Mouse (Mus musculus) midbrain, postnatal 0 days (tissue): Measurements from ENCODE around the gene Fras1. TPM values are rescaled to one million over a fixed set of nuclear protein-coding genes. Genes with fewer than 3 reads are reported as not detected.

Experiments used
- ATAC-seq: fragments of 200-750 bp; cut with Nextera tagmentation; 2 replicates; pipeline ENCODE4 v1.8.0; 2017; ENCODE audit warnings: moderate number of reproducible peaks, mild to moderate bottlenecking, moderate TSS enrichment, moderate library complexity; ENCODE audit not compliant: low FRiP score
- DNase-seq: peaks from one replicate; pipeline ENCODE4 v3.0.0-alpha.2; 2015; ENCODE audit warnings: low spot score
- H3K27ac ChIP-seq: fragments of 300-500 bp; sonication (generic); 2 replicates; pipeline ENCODE4 v1.5.1; 2014; ENCODE audit warnings: low read depth, mild to moderate bottlenecking, low read length, mixed read lengths
- H3K27me3 ChIP-seq: fragments of 300-500 bp; sonication (generic); 2 replicates; pipeline ENCODE4 v1.6.1; 2014; ENCODE audit warnings: low read length, control low read depth, mixed read lengths; ENCODE audit not compliant: insufficient read depth
- H3K36me3 ChIP-seq: fragments of 300-500 bp; sonication (generic); 2 replicates; pipeline ENCODE4 v1.6.1; 2014; ENCODE audit warnings: low read length, control low read depth, mixed read lengths; ENCODE audit not compliant: insufficient read depth
- H3K4me1 ChIP-seq: fragments of 300-500 bp; sonication (generic); 2 replicates; pipeline ENCODE4 v1.6.1; 2014; ENCODE audit warnings: mild to moderate bottlenecking, control low read depth, antibody characterized with exemption, low read length, mixed read lengths; ENCODE audit not compliant: insufficient read depth
- H3K4me2 ChIP-seq: fragments of 300-500 bp; sonication (generic); 2 replicates; pipeline ENCODE4 v1.6.1; 2014; ENCODE audit warnings: low read depth, mild to moderate bottlenecking, low read length, mixed read lengths; ENCODE audit not compliant: poor library complexity, severe bottlenecking
- H3K4me3 ChIP-seq: fragments of 300-500 bp; sonication (generic); 2 replicates; pipeline ENCODE4 v1.5.1; 2014; ENCODE audit warnings: low read depth, mild to moderate bottlenecking, low read length, moderate library complexity
- H3K9ac ChIP-seq: fragments of 300-500 bp; sonication (generic); replicated peaks from 2 replicates; pipeline ENCODE4 v1.6.1; 2014; ENCODE audit warnings: mild to moderate bottlenecking, low read length, moderate library complexity, mixed read lengths; ENCODE audit not compliant: poor library complexity, severe bottlenecking
- H3K9me3 ChIP-seq: fragments of 300-500 bp; sonication (generic); 2 replicates; pipeline ENCODE4 v1.6.1; 2016; ENCODE audit warnings: low read length, control low read depth
- CTCF ChIP-seq: IDR thresholded peaks from 2 replicates; pipeline ENCODE4 v1.5.1; 2016; ENCODE audit warnings: antibody characterized with exemption, mild to moderate bottlenecking
- WGBS: fragments of 180-500 bp; shearing (Covaris S2); extraction: QIAGEN DNeasy Blood & Tissue Kit; methylation state at CpG from one replicate; pipeline ENCODE4 v1.1.7; 2014; 5-methylcytosine and 5-hydroxymethylcytosine counted together
- polyA plus RNA-seq: library from polyadenylated mRNA; unstranded; fragments of >200 nt; fragmentation: Nextera tagmentation; extraction: Ambion mirVana; gene quantifications from 2 replicates; pipeline ENCODE4 v1.2.1, GENCODE M21; 2015
- total RNA-seq: library from RNA; depleted of rRNA; stranded (reverse); fragments of >200 nt; gene quantifications from 2 replicates; pipeline ENCODE4 v1.2.3, GENCODE M21; 2014

The Fras1 gene
- total and polyA plus RNA-seq, 2 experiments from 2014 or later, result 2.3 to 7.3 TPM

GRCm38 (mm10) chr5:96641297-96641696 is 267.5 kb downstream of the Fras1 start:
- Histone ChIP-seq H3K9ac (no peak overlapping the region), H3K4me3 (no peak overlapping the region), H3K36me3 (no peaks in the 10 kb centered on the region), H3K27me3 (no peaks in the 10 kb centered on the region), H3K4me1 (no peaks in the 10 kb centered on the region), H3K27ac (no peak overlapping the region), H3K4me2 (no peak overlapping the region), H3K9me3 (no peaks in the 10 kb centered on the region)
- DNase-seq (no peak), ATAC-seq (no peak)
- 89% methylated on average over 2 of the region's 2 CpGs for WGBS
- TF ChIP-seq CTCF, result no peak

GRCm38 (mm10) chr5:96675676-96676075 is 301.9 kb downstream of the Fras1 start:
- TF ChIP-seq CTCF, result no peak
- Histone ChIP-seq H3K4me3 (no peak overlapping the region), H3K9ac (no peak overlapping the region), H3K9me3 (no peaks in the 10 kb centered on the region), H3K4me1 (no peaks in the 10 kb centered on the region), H3K36me3 (no peaks in the 10 kb centered on the region), H3K27ac (no peak overlapping the region), H3K27me3 (no peaks in the 10 kb centered on the region), H3K4me2 (no peak overlapping the region)
- no peak for DNase-seq
- WGBS, result 51% methylated on average over 4 of the region's 4 CpGs
- ATAC-seq, result no peak

GRCm38 (mm10) chr5:96677498-96677897 is 303.7 kb downstream of the Fras1 start:
- 31% methylated on average over 2 of the region's 2 CpGs for WGBS
- Histone ChIP-seq H3K27me3 (no peaks in the 10 kb centered on the region), H3K9me3 (no peaks in the 10 kb centered on the region), H3K27ac (no peak overlapping the region), H3K36me3 (no peaks in the 10 kb centered on the region), H3K9ac (no peak overlapping the region), H3K4me1 (no peaks in the 10 kb centered on the region), H3K4me3 (no peak overlapping the region), H3K4me2 (no peak overlapping the region)
- peak; percentile 65 for TF ChIP-seq CTCF
- ATAC-seq, result no peak; the same call in 1 of the 2 replicates
- DNase-seq, result peak; percentile 56

GRCm38 (mm10) chr5:96681085-96681484 is 307.3 kb downstream of the Fras1 start:
- Histone ChIP-seq H3K4me1 (no peaks in the 10 kb centered on the region), H3K27me3 (no peaks in the 10 kb centered on the region), H3K9me3 (no peaks in the 10 kb centered on the region), H3K4me3 (no peak overlapping the region), H3K9ac (no peak overlapping the region), H3K36me3 (no peaks in the 10 kb centered on the region), H3K27ac (no peak overlapping the region), H3K4me2 (no peak overlapping the region)
- no peak for ATAC-seq
- WGBS, result 48% methylated on average over 3 of the region's 3 CpGs
- no peak for DNase-seq
- TF ChIP-seq CTCF, result no peak

GRCm38 (mm10) chr5:96682777-96683176 is 309.0 kb downstream of the Fras1 start:
- no peak overlapping the region for H3K4me2 ChIP-seq
- TF ChIP-seq CTCF, result no peak
- H3K27ac ChIP-seq, result no peak overlapping the region
- no peak overlapping the region for H3K9ac ChIP-seq
- H3K36me3 ChIP-seq, result no peaks in the 10 kb centered on the region
- H3K9me3 ChIP-seq, result no peaks in the 10 kb centered on the region
- no peaks in the 10 kb centered on the region for H3K4me1 ChIP-seq
- DNase-seq (no peak), ATAC-seq (no peak)
- 87% methylated on average over 2 of the region's 2 CpGs for WGBS
- H3K27me3 ChIP-seq, result no peaks in the 10 kb centered on the region
- no peak overlapping the region for H3K4me3 ChIP-seq

- H3K4me2 ChIP-seq, result no peak overlapping the region
- H3K27me3 ChIP-seq, result no peaks in the 10 kb centered on the region
- no peak overlapping the region for H3K4me3 ChIP-seq
- 78% methylated on average over 2 of the region's 2 CpGs for WGBS
- H3K9me3 ChIP-seq, result no peaks in the 10 kb centered on the region
- DNase-seq (no peak), ATAC-seq (no peak)
- no peak for TF ChIP-seq CTCF
- H3K36me3 ChIP-seq, result no peaks in the 10 kb centered on the region
- H3K4me1 ChIP-seq, result no peaks in the 10 kb centered on the region
- H3K27ac ChIP-seq, result no peak overlapping the region
- H3K9ac ChIP-seq, result no peak overlapping the region
Observed at GRCm38 (mm10) chr5:96688885-96689284, 315.1 kb downstream of the Fras1 start.
